Mouse (Mus musculus) erythroblast, embryonic 14.5 days (primary cell): ENCODE measurements around the gene Hist1h2af.

Experiments used
- GATA1 ChIP-seq: IDR thresholded peaks from 2 replicates; pipeline ENCODE4 v1.6.1; 2012; ENCODE audit warnings: low read length, inconsistent platforms, mixed read lengths
- TAL1 ChIP-seq: IDR thresholded peaks from 3 replicates; pipeline ENCODE4 v1.6.1; 2012; ENCODE audit warnings: low read length, inconsistent platforms, mixed read lengths

DNA sequence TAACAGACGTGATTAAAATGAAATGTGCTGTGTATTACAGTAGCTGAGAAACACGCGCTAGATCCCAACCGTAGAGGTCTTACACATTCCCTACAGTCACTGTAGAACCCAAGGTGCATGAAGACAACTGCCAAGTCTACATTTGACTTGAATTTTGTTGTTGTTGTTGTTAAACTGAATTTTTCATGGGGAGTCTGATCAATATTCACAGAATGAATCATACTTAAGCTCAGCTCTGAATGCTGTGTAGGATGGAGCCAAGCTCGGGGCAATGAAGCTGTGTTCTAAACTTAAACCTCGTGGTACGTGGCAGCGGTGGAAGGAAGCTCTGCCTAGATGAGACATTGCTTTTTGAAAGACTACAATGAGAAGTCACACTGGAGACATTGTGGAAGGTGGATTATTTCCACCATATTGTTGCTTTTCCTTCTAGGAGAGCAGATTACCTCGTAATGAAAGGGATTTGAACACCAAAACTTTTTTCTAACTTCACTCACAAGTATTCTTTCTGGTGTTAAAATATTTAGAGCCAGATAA lies 31.6 kb upstream of the Hist1h2af start:
- TF ChIP-seq GATA1, result no peak
- TF ChIP-seq TAL1, result no peak
